Mouse (Mus musculus) urinary bladder, adult 18-20 months (tissue): ENCODE data around the gene Sh3gl3.
"Not testable (repeated sequence)": the region's sequence is repeated elsewhere in the genome, so short reads cannot be mapped to it uniquely, and the experiment has no call there.

Experiments
- DNase-seq, 2 experiments: peaks; one replicate each; pipeline ENCODE4 v3.0.0; 2022; ENCODE audit warnings: low spot score in 2 of 2, mixed read lengths in 2 of 2

Gene Sh3gl3

GRCm38 (mm10) chr7:82235486-82235885, 61.8 kb downstream of the Sh3gl3 start:
- DNase-seq, result no peak

- no peak for DNase-seq
Measured at GRCm38 (mm10) chr7:82236152-82236898, 62.7 kb downstream of the Sh3gl3 start.

GRCm38 (mm10) chr7:82236899-82237162, 63.2 kb downstream of the Sh3gl3 start:
- no peak for DNase-seq

GRCm38 (mm10) chr7:82240424-82241240, 67.0 kb downstream of the Sh3gl3 start:
- no peak for DNase-seq

- DNase-seq, result no peak
Measured at GRCm38 (mm10) chr7:82244701-82245100, 71.1 kb downstream of the Sh3gl3 start.

- no peak for DNase-seq
Measured at GRCm38 (mm10) chr7:82248953-82249695, 75.5 kb downstream of the Sh3gl3 start.

GRCm38 (mm10) chr7:82253309-82253708, 79.7 kb downstream of the Sh3gl3 start:
- no peak for DNase-seq

- DNase-seq, result no peak
Measured at GRCm38 (mm10) chr7:82256936-82257335, 83.3 kb downstream of the Sh3gl3 start.

GRCm38 (mm10) chr7:82257530-82257929, 83.9 kb downstream of the Sh3gl3 start:
- DNase-seq, result no peak

- DNase-seq, result peak in 1 of 2 experiments; percentile 26
Measured at GRCm38 (mm10) chr7:82260210-82260609, 86.6 kb downstream of the Sh3gl3 start.

GRCm38 (mm10) chr7:82263141-82263540, 89.5 kb downstream of the Sh3gl3 start:
- peak; percentile 20 to 40 for DNase-seq

GRCm38 (mm10) chr7:82264119-82264518, 90.5 kb downstream of the Sh3gl3 start:
- peak; percentile 18 to 23 for DNase-seq

- no peak for DNase-seq
Measured at GRCm38 (mm10) chr7:82265365-82265764, 91.7 kb downstream of the Sh3gl3 start.

- no peak for DNase-seq
Measured at GRCm38 (mm10) chr7:82269948-82270347, 96.3 kb downstream of the Sh3gl3 start.

GRCm38 (mm10) chr7:82271742-82272141, 98.1 kb downstream of the Sh3gl3 start:
- no peak for DNase-seq

GRCm38 (mm10) chr7:82272875-82273274, 99.2 kb downstream of the Sh3gl3 start:
- not testable (repeated sequence) for DNase-seq

- DNase-seq, result peak in 1 of 2 experiments; percentile 21
Measured at GRCm38 (mm10) chr7:82274011-82274709, 100.5 kb downstream of the Sh3gl3 start.

GRCm38 (mm10) chr7:82274975-82275374, 101.3 kb downstream of the Sh3gl3 start:
- no peak for DNase-seq

GRCm38 (mm10) chr7:82275529-82276204, 102.0 kb downstream of the Sh3gl3 start:
- no peak for DNase-seq

- no peak for DNase-seq
Measured at GRCm38 (mm10) chr7:82282011-82282410, 108.4 kb downstream of the Sh3gl3 start.

GRCm38 (mm10) chr7:82282464-82282863, 108.8 kb downstream of the Sh3gl3 start:
- no peak for DNase-seq
